Mouse (Mus musculus): ENCODE measurements around the gene Atp2a3. TPM values are rescaled to one million over a fixed set of nuclear protein-coding genes. Genes with fewer than 3 reads are reported as not detected.

The Atp2a3 gene
- polyA plus RNA-seq, 1 experiment from 2014 or later, result 0.59 TPM

DNA sequence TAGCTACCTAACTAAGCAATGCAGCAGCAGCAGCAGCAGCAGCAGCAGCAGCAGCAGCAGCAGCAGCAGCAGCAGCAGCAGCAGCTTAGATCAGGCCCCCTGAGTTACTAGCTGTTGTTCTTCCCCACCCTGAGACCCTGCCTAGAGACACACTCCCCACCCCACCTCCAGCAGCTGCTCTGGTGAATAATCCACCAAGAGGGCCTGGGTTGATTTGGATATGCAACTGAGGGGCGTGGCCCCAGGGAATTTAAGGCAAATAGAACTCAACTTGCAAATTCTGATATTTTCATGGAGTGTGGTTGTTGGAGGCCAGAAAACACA, 7.9 kb upstream of the Atp2a3 start:
- Histone ChIP-seq H3K9me3 (ENCODE audit: control insufficient read depth, low read length) (no peaks in the 10 kb centered on the region; the same call in 1 of the 2 replicates), H3K27ac (ENCODE audit: low read depth, low read length) (no peak overlapping the region), H3K9ac (ENCODE audit: low read length) (no peak overlapping the region), H3K4me1 (ENCODE audit: control insufficient read depth, insufficient read depth, low read length) (no peaks in the 10 kb centered on the region; the same call in 1 of the 2 replicates), H3K27me3 (ENCODE audit: control insufficient read depth, insufficient read depth, low read length) (no peaks in the 10 kb centered on the region), H3K36me3 (ENCODE audit: control insufficient read depth, insufficient read depth, low read length) (no peaks in the 10 kb centered on the region), H3K4me2 (no peak overlapping the region), H3K4me3 (ENCODE audit: low read depth, low read length) (no peak overlapping the region)
- no peak for ATAC-seq (ENCODE audit: low FRiP score)
- DNase-seq (ENCODE audit: low spot score, missing footprints), result no peak
- 77% methylated on average over 1 of the region's 1 CpGs for WGBS

DNA sequence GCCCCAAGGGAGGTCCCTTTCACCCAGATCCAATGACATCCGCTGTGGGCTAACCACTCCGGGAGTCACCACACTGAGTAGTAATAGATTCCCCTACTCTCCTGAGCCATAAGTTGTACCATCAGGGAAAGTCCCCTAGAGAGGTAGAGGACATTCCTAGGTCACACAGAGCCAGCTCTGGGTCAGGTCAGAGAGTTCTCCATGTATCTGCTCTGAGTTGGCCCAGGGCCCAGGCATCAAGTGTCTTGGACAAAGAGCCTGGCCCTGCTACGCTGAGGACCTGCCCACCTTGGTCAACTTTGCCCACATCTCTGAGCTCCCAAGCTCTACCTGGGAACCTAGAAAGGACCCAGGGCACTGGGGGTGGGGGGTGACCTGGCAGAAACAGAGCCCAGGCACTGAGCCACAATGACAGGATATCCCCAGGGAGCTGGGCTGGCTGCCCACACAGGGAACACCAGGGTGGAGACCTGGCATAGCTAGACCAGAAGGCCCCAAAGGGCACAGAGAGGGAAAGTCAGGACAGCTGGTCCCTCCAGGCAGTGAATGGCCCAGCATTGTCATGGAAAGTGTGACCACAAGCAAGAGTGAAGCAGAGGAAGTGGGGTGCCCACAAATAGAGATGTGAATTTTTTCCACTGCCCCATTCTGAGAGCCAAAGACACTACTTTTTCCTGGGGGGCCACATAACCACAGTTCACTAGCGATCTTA, 7.4 kb upstream of the Atp2a3 start:
- Histone ChIP-seq H3K9ac (ENCODE audit: low read length) (no peak overlapping the region), H3K9me3 (ENCODE audit: control insufficient read depth, low read length) (no peaks in the 10 kb centered on the region; the same call in 1 of the 2 replicates), H3K4me2 (no peak overlapping the region), H3K27me3 (ENCODE audit: control insufficient read depth, insufficient read depth, low read length) (no peaks in the 10 kb centered on the region), H3K27ac (ENCODE audit: low read depth, low read length) (no peak overlapping the region), H3K4me3 (ENCODE audit: low read depth, low read length) (no peak overlapping the region), H3K4me1 (ENCODE audit: control insufficient read depth, insufficient read depth, low read length) (no peaks in the 10 kb centered on the region), H3K36me3 (ENCODE audit: control insufficient read depth, insufficient read depth, low read length) (no peaks in the 10 kb centered on the region)
- WGBS, result 94% methylated on average over 4 of the region's 4 CpGs
- DNase-seq (ENCODE audit: low spot score, missing footprints) (peak; percentile 39), ATAC-seq (ENCODE audit: low FRiP score) (no peak)

DNA sequence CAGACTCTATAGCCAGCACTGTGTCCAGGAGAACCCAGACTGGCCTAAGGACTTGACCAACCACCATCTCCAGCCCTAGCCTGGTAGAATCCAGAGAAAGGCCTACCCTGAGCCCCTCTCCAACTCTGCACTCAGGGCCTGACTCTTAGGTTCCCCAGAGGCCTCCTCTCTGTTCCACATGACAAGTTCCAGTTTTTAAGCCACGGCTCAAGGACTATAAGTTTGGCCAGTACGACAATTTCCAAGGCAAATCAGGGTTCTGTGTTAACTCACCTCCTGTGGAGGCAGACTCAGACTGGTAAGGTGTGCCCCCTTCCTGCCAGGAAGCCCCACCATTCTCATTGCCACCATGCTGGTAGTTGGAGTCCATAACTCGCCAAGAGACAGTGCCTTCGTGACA, 6.8 kb upstream of the Atp2a3 start:
- no peak for ATAC-seq (ENCODE audit: low FRiP score)
- Histone ChIP-seq H3K27me3 (ENCODE audit: control insufficient read depth, insufficient read depth, low read length) (peaks cover under 1% of the 10 kb centered on the region), H3K4me3 (ENCODE audit: low read depth, low read length) (no peak overlapping the region), H3K9ac (ENCODE audit: low read length) (no peak overlapping the region), H3K27ac (ENCODE audit: low read depth, low read length) (no peak overlapping the region), H3K36me3 (ENCODE audit: control insufficient read depth, insufficient read depth, low read length) (no peaks in the 10 kb centered on the region), H3K4me1 (ENCODE audit: control insufficient read depth, insufficient read depth, low read length) (no peaks in the 10 kb centered on the region), H3K9me3 (ENCODE audit: control insufficient read depth, low read length) (no peaks in the 10 kb centered on the region; the same call in 1 of the 2 replicates), H3K4me2 (no peak overlapping the region)
- no peak for DNase-seq (ENCODE audit: low spot score, missing footprints)
- WGBS, result 82% methylated on average over 4 of the region's 4 CpGs

DNA sequence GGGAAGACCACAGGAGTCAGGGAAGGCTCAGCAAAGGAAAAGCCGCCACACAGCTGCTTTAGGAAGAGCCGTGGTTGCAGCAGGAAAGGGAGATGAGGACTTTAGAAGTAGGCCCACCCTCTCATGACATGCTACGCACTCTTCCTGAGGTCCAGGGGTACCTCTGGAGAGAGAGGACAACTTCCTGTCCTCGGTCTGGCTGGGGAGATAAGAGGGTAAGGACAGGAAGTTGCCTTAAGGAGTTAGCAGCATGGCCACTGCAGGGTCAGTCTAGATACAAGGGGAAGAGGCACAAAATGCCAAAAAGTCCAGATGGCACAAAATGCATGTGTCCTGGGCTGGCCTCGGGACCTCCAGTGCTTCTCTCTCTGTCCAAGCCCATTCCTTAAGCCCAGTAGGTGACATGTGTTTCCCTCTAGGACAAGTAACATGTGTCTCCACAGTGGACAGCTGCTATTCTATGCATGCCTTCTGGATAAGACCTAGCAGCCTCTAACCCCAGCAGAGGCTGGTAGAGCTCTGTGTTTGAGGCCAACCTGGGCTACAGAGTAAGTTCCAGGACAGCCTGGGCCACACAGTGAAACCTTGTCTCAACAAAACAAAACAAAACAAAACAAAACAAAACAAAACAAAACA, 5.5 kb upstream of the Atp2a3 start:
- Histone ChIP-seq H3K9ac (ENCODE audit: low read length) (no peak overlapping the region), H3K4me1 (ENCODE audit: control insufficient read depth, insufficient read depth, low read length) (no peaks in the 10 kb centered on the region), H3K4me3 (ENCODE audit: low read depth, low read length) (no peak overlapping the region), H3K4me2 (no peak overlapping the region), H3K36me3 (ENCODE audit: control insufficient read depth, insufficient read depth, low read length) (no peaks in the 10 kb centered on the region), H3K9me3 (ENCODE audit: control insufficient read depth, low read length) (no peaks in the 10 kb centered on the region; the same call in 1 of the 2 replicates), H3K27me3 (ENCODE audit: control insufficient read depth, insufficient read depth, low read length) (peaks cover 13% of the 10 kb centered on the region), H3K27ac (ENCODE audit: low read depth, low read length) (no peak overlapping the region)
- 80% methylated on average over 5 of the region's 5 CpGs for WGBS
- DNase-seq (ENCODE audit: low spot score, missing footprints) (peak; percentile 80), ATAC-seq (ENCODE audit: low FRiP score) (no peak)

DNA sequence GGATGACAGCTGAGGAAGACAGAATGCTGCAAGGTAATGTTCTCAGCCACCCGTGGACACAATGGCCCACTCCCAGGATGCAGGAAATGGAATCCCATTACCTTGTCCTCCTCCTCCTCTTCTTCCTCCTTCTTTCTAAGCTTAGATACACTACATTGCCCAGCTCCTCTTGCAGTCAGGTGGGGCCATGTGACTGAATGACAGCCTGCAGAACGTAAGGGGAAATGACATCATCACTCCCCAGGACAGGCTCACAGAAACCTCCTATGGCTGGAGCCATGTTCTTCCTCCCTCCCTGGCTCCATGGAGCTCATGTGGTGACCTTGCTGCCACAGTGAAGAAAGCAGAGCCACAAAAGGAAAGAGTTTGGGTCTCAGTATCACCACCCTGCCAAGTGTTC, 3.7 kb upstream of the Atp2a3 start:
- Histone ChIP-seq H3K27me3 (ENCODE audit: control insufficient read depth, insufficient read depth, low read length) (peaks cover 31% of the 10 kb centered on the region), H3K4me3 (ENCODE audit: low read depth, low read length) (no peak overlapping the region), H3K4me2 (no peak overlapping the region), H3K27ac (ENCODE audit: low read depth, low read length) (no peak overlapping the region), H3K36me3 (ENCODE audit: control insufficient read depth, insufficient read depth, low read length) (no peaks in the 10 kb centered on the region), H3K9me3 (ENCODE audit: control insufficient read depth, low read length) (no peaks in the 10 kb centered on the region), H3K9ac (ENCODE audit: low read length) (no peak overlapping the region), H3K4me1 (ENCODE audit: control insufficient read depth, insufficient read depth, low read length) (no peaks in the 10 kb centered on the region)
- WGBS, result 83% methylated on average over 2 of the region's 2 CpGs
- DNase-seq (ENCODE audit: low spot score, missing footprints) (peak; percentile 72), ATAC-seq (ENCODE audit: low FRiP score) (no peak)

DNA sequence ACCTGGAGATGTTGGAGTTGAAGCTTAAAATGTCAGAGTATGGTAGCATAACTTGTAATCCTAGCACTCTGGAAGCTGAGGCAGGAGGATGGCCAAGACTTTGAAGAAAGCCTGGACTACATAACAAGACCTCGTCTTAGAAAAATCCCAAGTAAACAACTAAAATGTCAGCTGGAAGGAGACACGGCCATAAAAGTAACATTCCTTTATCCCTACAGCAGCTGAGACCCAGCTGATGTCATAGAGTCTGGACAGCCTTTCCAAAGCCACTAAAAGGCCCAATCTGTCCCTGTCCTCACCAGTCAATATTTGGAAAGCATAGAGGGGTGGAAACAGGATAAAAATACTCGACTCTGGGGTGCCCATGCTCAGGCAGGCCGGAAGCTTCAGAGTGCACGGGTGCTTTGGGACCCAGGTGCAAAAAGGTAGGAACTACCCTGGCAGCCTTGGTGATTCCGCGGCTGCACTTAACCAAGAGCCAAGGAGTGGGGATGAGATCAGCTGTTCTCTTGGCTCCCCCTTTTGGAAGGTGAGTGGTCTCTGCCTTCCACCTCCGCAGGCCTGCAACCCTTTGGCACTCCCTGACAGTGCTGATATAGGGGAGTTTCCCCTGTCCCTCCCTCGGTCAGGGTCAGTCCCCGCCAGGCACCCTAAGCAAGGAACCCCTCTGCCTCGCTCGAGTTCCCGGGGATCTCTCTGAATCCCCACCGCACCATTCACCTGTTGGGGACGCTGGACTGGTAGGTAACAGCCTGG, 867 bp upstream of the Atp2a3 start:
- 14% methylated on average over 15 of the region's 15 CpGs for WGBS
- H3K4me3 ChIP-seq (ENCODE audit: low read depth, low read length), result no peak overlapping the region
- peaks cover 36% of the 10 kb centered on the region for H3K27me3 ChIP-seq (ENCODE audit: control insufficient read depth, insufficient read depth, low read length)

DNA sequence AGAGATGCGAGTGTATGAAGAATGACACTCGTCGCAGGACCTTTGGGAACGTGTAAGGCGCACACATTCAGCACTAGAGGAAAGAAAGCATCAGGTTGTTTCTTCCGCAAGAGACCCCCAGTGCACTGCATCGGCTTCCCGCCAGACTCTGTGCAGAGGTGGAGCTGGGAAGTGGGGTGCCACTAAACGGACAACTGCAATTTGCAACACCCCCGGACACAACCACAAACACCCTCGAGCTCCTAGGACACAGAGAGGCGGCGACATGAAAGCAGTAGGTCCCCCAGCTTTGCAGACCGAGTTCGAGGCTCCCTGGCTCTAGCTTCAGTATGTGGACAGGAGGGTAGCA, 272 bp upstream of the Atp2a3 start:
- Histone ChIP-seq H3K4me1 (ENCODE audit: control insufficient read depth, insufficient read depth, low read length) (no peaks in the 10 kb centered on the region), H3K9ac (ENCODE audit: low read length) (no peak overlapping the region), H3K36me3 (ENCODE audit: control insufficient read depth, insufficient read depth, low read length) (no peaks in the 10 kb centered on the region), H3K4me2 (peak overlapping the region; percentile 33), H3K9me3 (ENCODE audit: control insufficient read depth, low read length) (no peaks in the 10 kb centered on the region), H3K27me3 (ENCODE audit: control insufficient read depth, insufficient read depth, low read length) (peaks cover 36% of the 10 kb centered on the region), H3K4me3 (ENCODE audit: low read depth, low read length) (peak overlapping the region; percentile 22), H3K27ac (ENCODE audit: low read depth, low read length) (no peak overlapping the region)
- WGBS, result 4% methylated on average over 15 of the region's 15 CpGs
- DNase-seq (ENCODE audit: low spot score, missing footprints) (peak; percentile 85), ATAC-seq (ENCODE audit: low FRiP score) (no peak)

More for the DNA sequence above, 867 bp upstream of the Atp2a3 start:
- Histone ChIP-seq H3K36me3 (ENCODE audit: control insufficient read depth, insufficient read depth, low read length) (no peaks in the 10 kb centered on the region), H3K4me1 (ENCODE audit: control insufficient read depth, insufficient read depth, low read length) (no peaks in the 10 kb centered on the region), H3K27ac (ENCODE audit: low read depth, low read length) (no peak overlapping the region), H3K4me2 (no peak overlapping the region), H3K9ac (ENCODE audit: low read length) (no peak overlapping the region), H3K9me3 (ENCODE audit: control insufficient read depth, low read length) (no peaks in the 10 kb centered on the region)
- DNase-seq (ENCODE audit: low spot score, missing footprints) (peak; percentile 77), ATAC-seq (ENCODE audit: low FRiP score) (no peak)

DNA sequence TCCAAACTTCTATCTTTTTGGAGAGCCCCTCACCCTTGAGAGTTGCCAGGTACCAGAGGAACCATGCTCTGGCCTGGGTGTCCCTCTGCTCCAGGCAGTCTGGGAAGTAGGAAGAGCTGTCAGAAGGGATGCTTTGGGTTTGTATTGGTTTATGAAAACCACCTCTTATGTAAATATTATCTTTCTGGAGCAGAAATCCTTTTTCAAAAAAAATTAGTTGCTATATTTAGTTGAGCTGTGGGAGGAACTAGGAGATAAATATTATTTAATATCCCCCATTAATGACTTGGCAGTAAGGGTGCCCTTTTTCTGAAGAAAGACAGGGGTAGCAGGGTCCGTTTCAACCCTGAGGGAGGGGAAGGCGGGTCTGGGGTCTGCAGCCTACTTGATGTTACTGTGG, 1.4 kb downstream of the Atp2a3 start:
- Histone ChIP-seq H3K9me3 (ENCODE audit: control insufficient read depth, low read length) (no peaks in the 10 kb centered on the region), H3K27me3 (ENCODE audit: control insufficient read depth, insufficient read depth, low read length) (peaks cover 36% of the 10 kb centered on the region), H3K4me3 (ENCODE audit: low read depth, low read length) (no peak overlapping the region), H3K9ac (ENCODE audit: low read length) (no peak overlapping the region), H3K4me2 (no peak overlapping the region), H3K4me1 (ENCODE audit: control insufficient read depth, insufficient read depth, low read length) (no peaks in the 10 kb centered on the region), H3K27ac (ENCODE audit: low read depth, low read length) (no peak overlapping the region), H3K36me3 (ENCODE audit: control insufficient read depth, insufficient read depth, low read length) (no peaks in the 10 kb centered on the region)
- WGBS, result 93% methylated on average over 2 of the region's 2 CpGs
- DNase-seq (ENCODE audit: low spot score, missing footprints) (peak; percentile 31), ATAC-seq (ENCODE audit: low FRiP score) (no peak)
